ENCODE assay signal across 8 mouse cellular contexts in the genomic region with DNA sequence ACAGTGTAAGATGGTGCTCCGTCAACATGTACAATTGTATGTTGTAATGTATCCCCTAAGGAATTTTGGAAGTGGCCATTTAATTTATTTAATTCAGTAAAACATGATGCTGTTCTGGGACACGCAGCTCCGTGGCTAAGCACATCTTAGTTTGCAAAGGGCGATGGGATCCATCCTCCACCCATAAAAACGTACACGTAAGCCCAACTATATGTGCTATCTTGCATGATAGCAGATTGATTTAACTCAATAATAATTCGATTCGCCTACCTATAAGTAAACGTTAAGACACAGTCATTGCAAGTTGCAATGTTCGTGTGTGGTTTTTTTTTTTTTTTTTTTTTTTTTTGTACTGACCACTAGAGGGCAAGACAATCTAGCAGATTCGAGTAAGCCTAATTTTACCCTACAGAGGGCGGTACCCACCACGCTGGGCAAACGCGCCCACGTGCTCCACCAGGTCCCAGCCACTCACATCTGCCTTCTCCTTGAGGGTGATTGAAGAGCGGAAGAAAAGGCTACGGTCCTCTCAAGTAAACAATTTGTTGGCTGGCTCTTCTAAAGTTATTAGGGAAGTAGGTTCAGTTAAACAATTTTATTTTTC.
A peak's percentile ranks its signal among the peaks of the same experiment; 100 is the strongest.
DNase-seq lines count a peak whose midpoint lies in the region; ATAC-seq lines count a peak whose summit lies in the region.

No protein-coding gene starts in this region.

- WGBS in hindbrain, embryonic 12.5 days, result 34% methylated on average over 18 of the region's 18 CpGs
- 25% methylated on average over 18 of the region's 18 CpGs for WGBS in lung, embryonic 15.5 days

- H3K9me3 ChIP-seq in hindbrain, embryonic 12.5 days (replicated peaks), result no peaks in the 10 kb centered on the region
- no peaks in the 10 kb centered on the region for H3K9me3 ChIP-seq in lung, embryonic 15.5 days

- peak; percentile 84 for ATAC-seq in hindbrain, embryonic 12.5 days (ENCODE audit: low FRiP score)
- peak; percentile 92 for ATAC-seq in lung, embryonic 15.5 days (ENCODE audit: borderline replicate concordance, extremely low read depth, low FRiP score, low TSS enrichment)

- H3K36me3 ChIP-seq in hindbrain, embryonic 12.5 days, result no peaks in the 10 kb centered on the region
- no peaks in the 10 kb centered on the region for H3K36me3 ChIP-seq in lung, embryonic 15.5 days

- H3K4me3 ChIP-seq in hindbrain, embryonic 12.5 days, result no peak overlapping the region
- no peak overlapping the region for H3K4me3 ChIP-seq in lung, embryonic 15.5 days

- H3K27ac ChIP-seq in hindbrain, embryonic 12.5 days, result no peak overlapping the region
- peak overlapping the region; percentile 73 for H3K27ac ChIP-seq in lung, embryonic 15.5 days

- H3K4me1 ChIP-seq in hindbrain, embryonic 12.5 days, result no peaks in the 10 kb centered on the region
- peaks cover 10% of the 10 kb centered on the region for H3K4me1 ChIP-seq in lung, embryonic 15.5 days

- H3K27me3 ChIP-seq in hindbrain, embryonic 12.5 days, result no peaks in the 10 kb centered on the region
- no peaks in the 10 kb centered on the region for H3K27me3 ChIP-seq in lung, embryonic 15.5 days

- H3K9ac ChIP-seq in hindbrain, embryonic 12.5 days, result no peak overlapping the region
- no peak overlapping the region for H3K9ac ChIP-seq in lung, embryonic 15.5 days

- no peak overlapping the region for H3K4me2 ChIP-seq in hindbrain, embryonic 12.5 days (replicated peaks)
- peak overlapping the region; percentile 33 for H3K4me2 ChIP-seq in lung, embryonic 15.5 days

- DNase-seq in NIH3T3 (ENCODE audit: low read depth), result peak; percentile 89
- DNase-seq in cerebellum, adult 18-20 months, result peak; percentile 18 to 21
- peak; percentile 28 to 76 for DNase-seq in frontal cortex, adult 2 months (ENCODE audit: extremely low spot score in 1 of 2, low spot score in 1 of 2)
- peak; percentile 61 for DNase-seq in layer of hippocampus, adult 9-11 months
- DNase-seq in ovary, postnatal 10 days (ENCODE audit: low spot score), result peak; percentile 24
- no peak for DNase-seq in T-cell, adult 2 months (ENCODE audit: low spot score)
